Mouse (Mus musculus) embryo, embryonic 10 days (tissue): Measurements from ENCODE around the gene Cxcr2.
A peak's percentile ranks its signal among the peaks of the same experiment; 100 is the strongest.

Experiments used
- DNase-seq: peaks from one replicate; pipeline ENCODE4 v3.0.0-alpha.2; 2015; ENCODE audit warnings: low spot score

Gene Cxcr2

GRCm38 (mm10) chr1:74153461-74154184 lies at the start of gene Cxcr2:
Gene Cxcr2, plus strand, starts transcription at chr1:74153989.
- no peak for DNase-seq

DNA sequence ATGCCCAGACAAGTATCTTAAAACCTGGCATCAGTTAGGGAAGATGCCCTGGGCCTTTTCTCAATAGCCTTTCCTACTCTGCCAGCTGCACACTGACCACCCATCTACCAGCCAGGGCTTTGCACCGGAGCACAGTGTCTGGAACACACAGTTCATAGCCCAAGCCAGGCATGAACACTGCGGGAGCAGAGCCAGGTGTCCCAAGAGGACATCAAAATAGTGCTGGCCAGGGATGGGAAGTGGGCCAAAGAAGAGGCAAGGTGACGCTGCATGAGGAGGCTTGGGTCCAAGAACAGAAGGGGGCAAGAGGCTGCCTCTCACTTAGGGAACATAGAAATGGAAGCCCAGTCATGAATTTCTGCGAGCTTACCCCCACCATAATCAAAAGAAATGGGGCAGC lies 48.1 kb upstream of the Cxcr2 start:
- no peak for DNase-seq

GRCm38 (mm10) chr1:74106214-74106613 lies 47.6 kb upstream of the Cxcr2 start:
- DNase-seq: no peak

DNA sequence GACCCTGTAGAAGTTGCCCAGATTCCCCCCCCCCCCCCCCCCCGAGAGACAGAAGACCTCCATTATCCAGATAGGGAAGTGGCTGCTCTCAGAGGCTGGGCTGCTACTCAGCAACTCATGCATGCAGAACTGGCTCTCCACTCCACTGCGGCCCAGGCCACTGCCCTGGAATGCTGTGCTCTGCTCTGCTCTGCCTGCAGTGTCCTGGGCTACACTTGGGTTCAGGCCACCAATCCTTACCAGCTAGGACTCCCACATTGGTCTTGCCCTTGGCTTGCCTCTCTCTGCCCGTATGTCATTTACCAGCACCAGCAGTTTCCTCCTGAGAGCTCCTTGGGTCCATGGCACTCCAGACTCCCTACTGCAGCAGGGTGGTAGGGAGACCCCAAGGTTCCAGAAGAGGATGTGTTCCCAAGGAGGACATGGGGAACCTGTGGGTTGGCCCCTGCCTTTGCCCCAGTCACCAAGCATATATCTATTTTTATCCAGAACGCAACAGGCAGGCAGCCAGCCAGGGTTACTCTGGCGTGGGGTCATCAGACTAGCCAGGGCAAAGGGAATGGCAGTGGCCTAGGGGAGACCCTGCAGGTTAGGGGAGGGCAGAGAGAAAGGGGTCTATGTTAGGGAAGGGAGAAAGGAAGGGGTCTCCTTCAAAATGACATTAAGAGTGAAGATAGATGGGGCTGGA lies 45.7 kb upstream of the Cxcr2 start:
- no peak for DNase-seq

GRCm38 (mm10) chr1:74109670-74110069 lies 44.1 kb upstream of the Cxcr2 start:
- no peak for DNase-seq

DNA sequence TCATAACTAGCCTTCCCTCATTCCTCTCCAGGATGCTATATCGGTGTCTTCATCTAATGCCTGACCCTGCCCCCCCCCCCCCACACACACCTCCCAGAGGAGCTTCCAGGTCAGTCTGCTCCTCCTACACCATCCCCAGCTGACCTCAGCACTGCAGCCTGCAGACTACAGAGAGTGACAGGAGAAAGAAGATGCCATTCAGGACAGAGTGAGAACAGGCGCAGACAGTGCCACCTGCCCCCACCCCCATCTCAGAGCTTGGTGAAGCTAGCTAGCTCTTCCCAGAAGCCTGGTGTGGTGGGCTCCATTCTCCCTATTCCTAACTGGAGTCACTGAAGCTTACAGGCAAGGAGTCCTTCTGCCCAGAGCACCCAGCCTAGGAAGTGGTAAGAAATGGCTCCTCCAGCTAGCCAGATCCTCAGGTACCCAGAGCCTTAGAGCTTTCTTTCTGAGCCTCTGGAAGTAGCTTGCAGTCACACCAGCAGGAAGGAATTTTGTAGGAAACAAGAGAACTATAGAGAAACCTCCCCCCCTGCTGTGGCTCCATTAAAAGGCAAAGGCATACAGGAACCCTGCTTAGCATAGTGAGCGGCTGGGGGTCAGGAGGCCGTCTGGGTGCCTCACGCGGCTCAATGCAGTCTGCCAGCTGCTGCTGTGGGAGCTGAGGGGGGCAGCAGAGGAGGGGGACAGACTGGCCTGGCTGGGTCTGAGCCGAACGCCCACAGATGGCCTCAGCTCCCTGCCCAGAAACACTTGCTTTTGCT lies 42.7 kb upstream of the Cxcr2 start:
- peak; percentile 80 for DNase-seq

DNA sequence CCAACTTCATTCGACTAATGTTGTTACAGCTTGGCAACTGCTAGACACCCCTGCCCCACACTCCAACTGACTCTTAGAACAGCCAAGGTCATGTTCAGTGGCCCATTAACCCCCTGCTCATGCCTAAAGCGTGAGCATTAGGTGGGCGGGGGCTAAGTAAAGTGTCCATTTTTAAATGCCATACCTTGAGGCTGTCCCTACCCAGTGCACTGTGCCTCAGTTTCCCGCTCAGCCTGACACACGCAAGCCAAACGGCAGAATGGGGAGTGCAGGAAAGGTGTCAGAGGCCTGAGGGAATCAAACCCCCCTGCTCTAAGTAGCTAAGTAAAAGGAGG lies 42.1 kb upstream of the Cxcr2 start:
- no peak for DNase-seq

GRCm38 (mm10) chr1:74113071-74113470 lies 40.7 kb upstream of the Cxcr2 start:
- DNase-seq: no peak

GRCm38 (mm10) chr1:74117876-74118275 lies 35.9 kb upstream of the Cxcr2 start:
- no peak for DNase-seq

DNA sequence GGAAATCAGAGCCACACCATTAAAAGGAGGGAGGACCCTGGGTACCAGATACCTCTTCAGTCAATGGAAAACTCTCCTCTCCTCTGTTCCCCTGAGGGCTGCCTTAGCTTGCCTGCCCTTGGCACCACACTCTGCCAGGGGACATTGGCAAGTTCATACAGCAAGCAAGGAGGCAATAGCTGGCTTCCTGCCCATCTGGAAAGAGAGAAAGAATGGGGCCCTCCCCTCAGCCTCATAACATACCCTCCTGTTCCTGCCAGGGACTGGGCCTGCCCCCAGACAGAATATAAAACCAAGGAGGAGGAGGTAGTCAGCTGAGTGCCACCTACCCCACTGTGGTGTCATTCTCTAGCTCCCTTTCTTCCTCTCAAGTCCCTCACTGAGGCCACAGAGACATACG lies 34.7 kb upstream of the Cxcr2 start:
- no peak for DNase-seq

DNA sequence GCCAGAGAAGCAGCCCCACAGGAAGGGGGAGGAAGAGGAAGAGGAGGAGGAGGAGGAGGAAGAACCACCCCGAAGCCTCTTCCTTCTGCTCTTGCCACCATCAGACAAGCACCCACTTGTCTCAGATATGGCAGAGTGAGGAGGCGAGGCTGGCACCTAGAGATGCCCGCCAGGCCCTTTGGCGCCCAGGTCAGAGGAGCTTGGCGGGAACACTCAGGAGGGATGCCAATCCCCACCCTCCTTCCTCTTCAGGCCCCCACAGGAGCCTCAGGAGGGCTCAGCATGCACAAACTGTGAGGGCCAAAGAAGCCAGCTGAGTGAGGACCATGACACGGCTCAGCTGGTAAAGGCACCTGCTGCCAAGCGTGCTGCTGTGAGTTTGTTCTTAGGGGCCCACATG lies 32.7 kb upstream of the Cxcr2 start:
- no peak for DNase-seq

DNA sequence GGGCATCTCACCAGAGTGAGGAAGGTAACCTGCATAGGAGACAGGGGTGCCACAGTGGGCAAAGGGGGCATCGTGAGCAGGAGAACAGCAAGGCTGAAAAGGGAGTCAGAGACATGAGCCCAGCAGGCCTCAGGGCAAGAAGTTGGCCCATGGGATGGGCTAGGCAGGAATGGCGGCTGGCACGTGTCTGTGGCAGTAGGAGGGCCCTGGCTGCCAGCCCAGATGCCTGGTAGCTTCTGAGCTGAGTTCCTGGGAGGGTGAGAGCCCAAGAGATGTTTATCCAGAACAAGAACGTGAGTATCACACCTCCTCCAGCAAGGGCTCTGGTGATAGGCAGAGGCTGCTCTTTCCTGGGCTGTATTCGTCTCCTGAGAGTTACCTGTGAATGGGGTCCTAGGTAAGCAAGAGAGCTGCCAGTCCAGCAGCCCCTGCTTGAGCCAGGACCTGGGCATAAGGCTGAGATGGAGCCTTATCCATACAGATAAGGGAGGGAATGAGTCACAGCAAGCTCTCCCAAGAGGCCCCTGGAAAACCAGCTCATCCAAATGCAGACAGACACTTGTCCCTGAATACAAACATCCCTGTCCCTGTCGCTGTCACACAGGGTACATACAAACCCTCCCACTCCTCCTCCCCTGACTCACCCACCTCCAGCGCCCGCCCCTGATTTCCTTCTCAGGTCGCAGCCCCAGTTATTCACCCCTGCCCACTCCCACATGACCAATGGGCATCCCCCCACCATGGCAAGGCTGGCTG lies 31.8 kb upstream of the Cxcr2 start:
- DNase-seq: no peak

DNA sequence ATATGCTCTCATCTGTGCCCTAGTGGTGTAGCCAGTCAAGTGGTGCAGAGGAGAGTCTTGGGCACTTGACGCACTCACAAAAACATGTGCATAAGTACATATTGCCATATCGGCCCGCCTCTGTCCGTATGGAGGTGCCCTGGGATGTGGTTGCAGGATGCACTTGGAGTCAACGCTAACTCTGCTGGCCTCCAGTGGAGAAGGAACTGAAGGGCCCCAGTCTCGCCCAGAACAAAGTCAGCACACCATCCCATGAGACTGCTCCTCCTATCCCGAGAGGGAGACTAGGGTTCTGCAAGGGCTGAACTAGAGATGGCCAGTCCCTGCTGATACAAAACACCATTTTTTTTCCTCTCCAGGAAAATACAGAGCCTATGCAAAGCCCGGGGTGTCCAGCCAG lies 30.6 kb upstream of the Cxcr2 start:
- DNase-seq: no peak

DNA sequence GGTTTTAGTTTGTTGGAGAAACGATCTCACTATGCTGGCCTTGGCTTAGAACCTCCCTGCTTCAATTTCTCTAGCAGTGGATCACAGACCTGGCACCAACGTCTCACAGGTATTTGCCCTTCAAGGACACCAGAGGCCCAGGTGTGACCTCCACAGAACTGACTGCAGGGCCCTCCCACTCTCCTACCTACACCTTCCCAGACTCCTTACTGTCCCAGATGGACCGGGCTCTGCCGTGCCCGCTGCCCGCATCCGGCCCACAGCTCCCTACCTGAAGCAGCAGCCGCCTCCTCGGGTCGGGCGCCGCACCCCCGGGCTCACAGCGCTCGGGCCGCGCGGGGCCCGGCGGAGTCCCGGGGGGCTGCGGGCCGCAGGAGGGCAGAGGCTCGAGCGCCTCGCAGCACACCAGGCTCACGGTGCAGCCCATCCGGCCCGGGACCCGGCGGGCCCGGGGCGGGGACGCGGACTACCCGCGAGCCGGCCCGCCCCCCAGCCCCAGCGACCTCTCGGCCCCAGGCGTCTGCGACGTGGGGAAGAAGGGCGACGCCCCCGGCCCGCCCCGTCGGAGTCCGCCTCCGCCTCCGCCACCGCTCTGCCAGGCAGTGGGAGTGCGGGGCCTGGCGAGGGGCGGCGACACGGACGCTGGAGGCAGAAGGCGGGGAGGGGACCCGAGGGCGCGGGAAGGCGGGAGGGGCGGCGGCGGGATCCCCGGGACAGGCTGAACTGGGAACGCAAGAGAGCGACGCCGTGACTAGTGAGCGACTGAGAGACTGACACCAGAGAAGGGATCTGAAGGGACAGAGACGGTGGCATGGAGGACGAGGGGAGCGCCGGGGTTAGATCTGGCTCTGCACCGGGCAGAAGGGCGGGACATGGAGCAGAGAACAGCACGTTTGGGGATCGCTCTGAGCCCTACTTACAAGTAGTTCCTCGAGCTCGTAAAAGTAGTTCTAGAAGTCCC lies 29.5 kb upstream of the Cxcr2 start, which contains the start of gene Tns1:
Gene Tns1, minus strand, starts transcription at position 429 of the 961 bp plus-strand sequence.
- DNase-seq: peak; percentile 64

GRCm38 (mm10) chr1:74124991-74125552 lies 28.7 kb upstream of the Cxcr2 start, which contains the start of gene Rufy4:
Gene Rufy4, plus strand, starts transcription at chr1:74125541.
- peak; percentile 83 for DNase-seq

GRCm38 (mm10) chr1:74130883-74131659 lies 22.7 kb upstream of the Cxcr2 start:
- no peak for DNase-seq

- no peak for DNase-seq
Observed at GRCm38 (mm10) chr1:74132011-74132410, 21.8 kb upstream of the Cxcr2 start.

GRCm38 (mm10) chr1:74133954-74134353 lies 19.8 kb upstream of the Cxcr2 start:
- DNase-seq: no peak

DNA sequence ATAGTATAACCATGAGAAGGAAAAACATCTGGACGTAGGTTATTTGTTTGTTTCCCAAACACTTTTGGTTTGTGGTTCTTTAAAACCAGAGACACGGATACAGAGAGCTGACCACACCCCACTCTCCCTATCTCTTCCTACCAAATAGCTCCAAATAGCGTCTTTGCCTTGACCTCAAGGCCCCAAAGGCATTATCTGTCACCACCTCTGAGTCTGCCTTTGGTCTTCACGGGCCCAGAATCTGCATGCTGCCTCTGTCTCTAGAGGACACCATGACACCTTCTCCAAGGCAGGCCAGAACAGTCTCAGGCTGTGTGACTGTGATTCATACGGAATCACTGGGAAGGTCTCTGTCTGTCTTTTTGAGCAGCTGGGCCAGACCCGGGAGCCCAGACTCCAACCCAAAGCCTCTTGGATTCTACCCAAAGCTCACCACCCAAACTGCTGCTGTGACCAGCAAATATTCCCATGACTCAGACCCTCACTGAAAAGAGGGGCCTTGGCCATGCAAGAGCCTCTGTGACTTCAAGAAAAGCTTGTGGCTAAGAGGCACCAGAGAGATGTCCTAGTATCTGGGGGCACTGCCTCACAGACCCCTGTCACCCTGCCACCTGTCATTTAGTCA lies 18.4 kb upstream of the Cxcr2 start:
- no peak for DNase-seq
